Mouse (Mus musculus): Measurements from ENCODE around the gene Fam107a. TPM values are rescaled to one million over a fixed set of nuclear protein-coding genes. Genes with fewer than 3 reads are reported as not detected.
A peak's percentile ranks its signal among the peaks of the same experiment; 100 is the strongest.
"Not testable (repeated sequence)": the region's sequence is repeated elsewhere in the genome, so short reads cannot be mapped to it uniquely, and the experiment has no call there.

Gene Fam107a
- polyA plus RNA-seq, 1 experiment from 2014 or later, result 173 TPM

DNA sequence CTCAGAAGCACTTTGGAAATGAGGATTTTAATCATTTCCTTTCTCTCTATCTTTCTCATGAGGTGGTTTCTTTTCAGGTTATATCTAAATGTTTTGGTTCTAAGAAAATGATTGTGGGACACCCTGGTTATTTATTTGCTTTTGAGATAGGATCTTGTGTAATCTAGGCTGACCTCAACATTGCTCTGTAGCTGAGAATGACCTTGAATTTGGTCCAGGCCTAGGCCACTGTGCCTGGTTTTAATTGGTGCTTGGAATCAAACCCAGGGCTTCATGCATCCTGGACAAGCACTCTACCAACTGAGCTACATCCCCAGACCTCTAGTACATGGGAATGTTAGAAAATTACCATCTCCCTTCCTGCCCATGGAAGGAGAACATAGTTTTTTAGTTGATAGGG lies 13.7 kb downstream of the Fam107a start:
- in situ Hi-C loops (cut with MboI; ENCODE audit: low pct_unique_long_range_greater_than_20kb), result no loop called here
- ATAC-seq, result no peak
- ChIA-PET CTCF (interaction anchor here (1.3 to 6.9 kb wide), 5 partner anchors 27 to 89 kb away, joined by 3 to 34 read pairs (median 5); no protein-coding TSS in a partner anchor), POLR2A (interaction anchor here (1.1 to 1.5 kb wide), 2 partner anchors 26 to 89 kb away, joined by 4 read pairs; no protein-coding TSS in a partner anchor)
- TF ChIP-seq CTCF (IDR thresholded peaks at IDR 0.05), result no peak
- no peak for DNase-seq (ENCODE audit: low read depth, low spot score)
- H3K27me3 ChIP-seq, result no peaks in the 10 kb centered on the region

DNA sequence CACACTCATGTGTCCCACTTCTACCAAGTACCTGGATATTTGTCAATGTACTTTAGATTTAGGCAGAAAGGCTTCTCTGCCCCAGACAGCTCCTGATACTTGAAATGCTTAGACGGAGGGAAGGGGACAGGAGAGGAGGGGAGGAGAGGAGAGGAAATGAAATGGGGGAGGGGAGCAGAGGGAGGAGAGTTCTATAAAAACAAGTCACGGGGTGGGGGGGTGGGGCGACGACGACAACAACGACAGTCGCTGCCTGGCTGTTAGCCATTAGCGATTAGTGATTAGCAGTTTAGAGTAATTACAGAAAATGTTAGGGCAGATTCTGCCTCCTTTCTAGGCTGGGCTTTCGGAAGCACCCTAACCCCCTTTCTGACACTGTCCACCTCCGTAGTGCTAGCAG lies 15.1 kb downstream of the Fam107a start:
- CTCF ChIA-PET, result interaction anchor here (5.3 kb wide), 1 partner anchor 44 kb away, joined by 38 read pairs; no protein-coding TSS in a partner anchor
- POLR2A ChIA-PET, result no interaction called here
- ATAC-seq, result no peak
- no peaks in the 10 kb centered on the region for H3K27me3 ChIP-seq
- TF ChIP-seq CTCF (IDR thresholded peaks at IDR 0.05), result no peak
- DNase-seq (ENCODE audit: low read depth, low spot score), result no peak
- in situ Hi-C loops (cut with MboI; ENCODE audit: low pct_unique_long_range_greater_than_20kb), result no loop called here

DNA sequence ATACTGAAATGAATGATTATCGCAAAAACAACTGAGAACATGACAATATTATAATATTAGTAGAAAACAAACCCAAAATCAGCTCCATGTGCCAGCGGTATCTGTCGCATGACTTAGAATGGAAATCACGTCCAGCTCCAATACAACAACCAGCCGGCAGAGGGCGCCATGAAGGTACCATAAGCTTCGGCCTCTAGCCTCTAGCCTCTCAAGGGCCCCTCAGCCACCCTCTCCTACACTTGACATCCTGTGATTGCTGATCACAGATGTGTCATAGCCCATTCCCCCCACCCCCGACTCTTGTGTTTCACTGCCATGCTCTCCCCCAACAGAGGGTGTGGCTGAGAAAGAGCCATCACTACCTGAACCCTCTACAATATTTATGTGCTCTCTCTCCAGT lies 17.5 kb downstream of the Fam107a start:
- in situ Hi-C loops (cut with MboI; ENCODE audit: low pct_unique_long_range_greater_than_20kb), result no loop called here

DNA sequence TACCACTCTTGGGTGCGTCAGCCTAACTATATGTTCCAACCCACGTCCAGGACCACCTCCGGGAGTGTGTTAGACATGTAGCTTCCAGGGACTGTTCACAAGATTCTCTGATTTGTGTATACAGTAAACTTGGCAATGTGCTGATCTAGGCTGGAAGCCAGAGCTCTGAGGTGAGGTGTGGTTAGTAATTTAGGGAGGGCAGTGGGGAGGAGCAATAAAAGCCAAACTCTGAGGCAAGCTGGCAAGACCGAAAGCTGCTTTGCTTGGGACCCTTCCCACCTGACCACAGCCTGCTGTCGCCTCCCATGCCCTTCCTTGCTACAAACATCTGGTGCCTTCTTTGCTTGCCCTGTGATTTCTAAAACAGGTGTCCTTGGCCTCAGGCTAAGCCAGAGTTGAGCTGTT lies 19.9 kb downstream of the Fam107a start:
- no peak for TF ChIP-seq CTCF (IDR thresholded peaks at IDR 0.05)
- in situ Hi-C loops (cut with MboI; ENCODE audit: low pct_unique_long_range_greater_than_20kb), result loop anchor here (5.0 kb wide), 1 partner anchor 34 kb away; no protein-coding TSS in a partner anchor
- ChIA-PET POLR2A (interaction anchor here (0.6 to 1.3 kb wide), 8 partner anchors 9 to 83 kb away, joined by 3 to 5 read pairs (median 4); no protein-coding TSS in a partner anchor), CTCF (interaction anchor here (0.7 to 5.3 kb wide), 7 partner anchors 8 to 55 kb away, joined by 3 to 38 read pairs (median 5); no protein-coding TSS in a partner anchor)
- DNase-seq (ENCODE audit: low read depth, low spot score) (no peak), ATAC-seq (no peak)
- H3K27me3 ChIP-seq, result no peaks in the 10 kb centered on the region

More for the DNA sequence above, 17.5 kb downstream of the Fam107a start:
- H3K27me3 ChIP-seq, result no peaks in the 10 kb centered on the region
- ChIA-PET POLR2A (no interaction called here), CTCF (interaction anchor here (0.8 to 5.3 kb wide), 11 partner anchors 10 to 58 kb away, joined by 3 to 38 read pairs (median 10); no protein-coding TSS in a partner anchor)
- DNase-seq (ENCODE audit: low read depth, low spot score) (no peak), ATAC-seq (no peak)
- TF ChIP-seq CTCF (IDR thresholded peaks at IDR 0.05), result peak; percentile 69

DNA sequence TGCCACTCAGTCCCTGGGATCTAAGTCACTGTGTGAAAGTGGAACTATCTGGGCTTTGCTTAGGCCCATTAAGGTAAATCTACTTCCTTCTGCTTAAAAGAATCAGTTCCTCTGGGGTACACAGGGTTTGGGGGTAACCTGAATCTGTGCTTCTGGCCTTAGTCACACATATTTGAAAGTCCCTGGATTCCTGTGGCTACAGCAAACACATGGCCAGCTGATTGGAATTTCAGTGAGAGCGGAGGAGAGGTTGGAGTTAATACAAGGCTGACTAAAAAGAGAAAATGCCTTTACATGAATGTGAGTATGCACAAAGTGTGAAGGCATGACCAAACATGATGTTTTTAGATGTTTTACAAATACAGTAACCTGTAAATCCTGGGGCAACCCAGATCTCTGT lies 23.6 kb downstream of the Fam107a start:
- DNase-seq (ENCODE audit: low read depth, low spot score) (no peak), ATAC-seq (peak; percentile 95)
- no peak for TF ChIP-seq CTCF (IDR thresholded peaks at IDR 0.05)
- H3K27me3 ChIP-seq, result no peaks in the 10 kb centered on the region
- in situ Hi-C loops (cut with MboI; ENCODE audit: low pct_unique_long_range_greater_than_20kb), result no loop called here
- POLR2A ChIA-PET, result interaction anchor here (0.6 to 0.9 kb wide), 3 partner anchors 14 to 87 kb away, joined by 3 to 5 read pairs (median 4); no protein-coding TSS in a partner anchor
- CTCF ChIA-PET, result no interaction called here

DNA sequence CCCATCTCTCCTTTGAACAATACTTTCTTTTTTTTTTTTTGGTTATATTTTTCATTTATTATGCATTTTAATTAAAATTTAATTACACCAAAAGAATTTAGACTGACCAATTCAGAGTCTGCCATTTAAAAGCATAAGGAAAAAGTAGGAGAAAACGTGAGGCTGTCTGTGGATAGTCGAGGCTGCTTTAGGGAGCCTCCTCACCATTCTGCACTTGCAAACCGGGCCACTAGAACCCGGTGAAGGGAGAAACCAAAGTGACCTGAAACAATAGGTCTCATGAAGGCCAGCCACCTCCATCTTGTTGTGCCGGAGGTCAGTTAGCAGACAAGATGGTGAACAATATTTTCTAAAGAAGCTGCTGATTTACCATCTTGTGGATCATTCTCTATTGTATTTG lies 31.2 kb downstream of the Fam107a start:
- in situ Hi-C loops (cut with MboI; ENCODE audit: low pct_unique_long_range_greater_than_20kb); POLR2A ChIA-PET: not testable (repeated sequence)

DNA sequence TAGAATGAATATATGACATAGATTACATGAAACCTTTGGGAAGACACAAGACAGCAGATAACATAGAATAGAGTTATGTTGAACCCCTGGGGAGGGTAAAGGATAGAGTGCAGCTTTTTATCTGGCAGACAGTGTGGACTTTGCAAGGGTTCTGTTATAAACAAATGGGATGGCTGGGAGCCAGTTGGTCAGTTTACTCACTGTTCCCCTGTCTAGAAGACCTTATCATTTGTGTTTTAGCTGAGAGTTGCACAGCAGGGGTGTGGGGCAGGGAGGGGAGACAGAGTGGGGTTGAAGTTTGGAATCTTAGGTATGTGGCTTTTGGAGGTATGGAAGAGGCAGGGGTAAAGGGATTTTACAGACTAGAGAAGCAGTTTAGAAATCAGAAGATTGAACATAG lies 34.0 kb downstream of the Fam107a start:
- ATAC-seq (no peak), DNase-seq (ENCODE audit: low read depth, low spot score) (no peak)
- ChIA-PET CTCF (no interaction called here), POLR2A (no interaction called here)
- no peaks in the 10 kb centered on the region for H3K27me3 ChIP-seq
- in situ Hi-C loops (cut with MboI; ENCODE audit: low pct_unique_long_range_greater_than_20kb), result no loop called here
- TF ChIP-seq CTCF (IDR thresholded peaks at IDR 0.05), result no peak

More for the DNA sequence above, 31.2 kb downstream of the Fam107a start:
- H3K27me3 ChIP-seq; CTCF ChIA-PET; DNase-seq (ENCODE audit: low read depth, low spot score): not testable (repeated sequence)
- peak; percentile 76 for ATAC-seq

DNA sequence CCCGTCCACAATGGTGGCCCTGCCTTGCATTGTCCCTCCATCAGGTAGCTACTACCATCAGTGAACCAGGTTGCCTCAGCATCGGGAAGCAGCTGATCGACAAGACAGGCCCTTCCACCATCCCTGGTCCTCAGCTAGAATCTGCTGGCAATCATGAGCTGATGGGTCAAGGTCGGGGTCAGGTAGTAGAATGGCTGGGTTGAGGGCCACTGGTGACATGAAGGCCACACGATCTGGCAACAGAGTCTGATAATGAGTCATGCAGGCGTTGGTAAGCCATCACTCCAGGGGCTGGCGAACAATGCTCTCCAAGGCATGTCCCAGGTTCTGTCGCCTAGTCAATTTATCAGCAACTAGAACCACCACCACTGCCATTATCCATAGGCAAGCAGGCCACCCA lies 46.5 kb downstream of the Fam107a start:
- in situ Hi-C loops (cut with MboI; ENCODE audit: low pct_unique_long_range_greater_than_20kb); CTCF ChIA-PET; ATAC-seq; POLR2A ChIA-PET; DNase-seq (ENCODE audit: low read depth, low spot score); H3K27me3 ChIP-seq: not testable (repeated sequence)

DNA sequence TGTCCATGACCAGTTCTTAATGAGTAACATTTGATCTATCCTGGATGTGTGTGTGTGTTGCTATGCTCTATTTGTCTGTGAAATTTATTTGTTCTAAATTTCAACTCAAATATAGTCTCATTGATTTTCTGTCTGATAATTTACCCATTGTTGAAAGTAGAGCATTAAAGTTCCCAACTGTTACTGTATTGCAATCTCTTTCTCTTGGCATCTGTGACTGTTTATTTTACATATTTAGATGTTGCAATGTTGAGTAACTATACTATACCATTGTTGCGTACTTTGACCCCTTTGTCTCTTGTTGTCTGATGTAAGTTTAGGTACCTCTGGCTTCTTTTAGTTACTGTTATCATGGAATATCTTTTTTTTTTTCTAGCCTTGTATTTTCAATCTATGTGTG lies 53.4 kb downstream of the Fam107a start:
- TF ChIP-seq CTCF (IDR thresholded peaks at IDR 0.05), result no peak
- DNase-seq (ENCODE audit: low read depth, low spot score), result no peak
- CTCF ChIA-PET, result no interaction called here
- H3K27me3 ChIP-seq, result no peaks in the 10 kb centered on the region
- no peak for ATAC-seq
- in situ Hi-C loops (cut with MboI; ENCODE audit: low pct_unique_long_range_greater_than_20kb), result loop anchor here (10.0 kb wide), 1 partner anchor 60 kb away; no protein-coding TSS in a partner anchor
- POLR2A ChIA-PET, result no interaction called here

DNA sequence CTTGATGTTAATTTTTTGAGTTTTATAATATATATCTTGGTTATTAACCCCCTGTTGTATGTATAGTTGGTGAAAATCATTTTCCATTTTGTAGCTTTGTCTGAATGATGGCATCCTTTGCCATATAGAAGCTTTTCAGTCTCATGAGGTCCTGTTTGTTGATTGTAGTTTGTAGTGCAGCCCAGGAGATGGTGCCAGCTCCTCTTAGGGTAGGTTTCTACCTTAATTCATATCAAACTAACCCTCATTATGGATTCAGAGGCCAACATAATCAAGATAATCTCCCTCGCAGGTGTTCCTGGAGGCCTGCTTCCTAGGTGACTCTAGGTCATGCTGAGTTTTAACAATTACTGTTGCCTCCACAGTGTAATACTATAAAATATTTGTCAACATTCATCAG lies 55.6 kb downstream of the Fam107a start:
- POLR2A ChIA-PET, result no interaction called here
- CTCF ChIA-PET, result interaction anchor here (0.7 to 1.9 kb wide), 5 partner anchors 9 to 84 kb away, joined by 3 to 8 read pairs (median 4); no protein-coding TSS in a partner anchor
- ATAC-seq (no peak), DNase-seq (ENCODE audit: low read depth, low spot score) (no peak)
- no peaks in the 10 kb centered on the region for H3K27me3 ChIP-seq
- peak; percentile 52 for TF ChIP-seq CTCF (IDR thresholded peaks at IDR 0.05)
- in situ Hi-C loops (cut with MboI; ENCODE audit: low pct_unique_long_range_greater_than_20kb), result loop anchor here (10.0 kb wide), 1 partner anchor 57 kb away; no protein-coding TSS in a partner anchor

DNA sequence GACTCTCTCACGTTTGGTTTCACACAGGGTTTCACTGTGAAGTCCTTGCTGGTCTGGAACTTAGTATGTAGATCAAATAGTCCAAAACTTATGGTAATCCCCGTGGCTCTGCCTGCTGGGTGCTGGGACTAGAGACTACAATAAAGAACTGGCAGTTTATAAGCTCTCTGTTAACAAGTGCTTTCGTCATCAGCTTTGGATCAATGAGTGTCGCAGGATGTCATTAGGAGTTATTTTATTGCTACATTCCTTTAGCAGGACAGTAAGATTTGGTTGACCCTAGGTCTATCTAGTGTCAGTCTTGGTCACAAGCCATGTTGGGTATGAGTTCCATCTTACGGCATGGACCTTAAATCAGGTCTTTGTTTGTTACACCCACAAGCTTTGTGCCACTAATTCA lies 57.6 kb downstream of the Fam107a start:
- ATAC-seq (no peak), DNase-seq (ENCODE audit: low read depth, low spot score) (no peak)
- in situ Hi-C loops (cut with MboI; ENCODE audit: low pct_unique_long_range_greater_than_20kb), result loop anchor here (10.0 kb wide), 1 partner anchor 55 kb away; no protein-coding TSS in a partner anchor
- POLR2A ChIA-PET, result interaction anchor here (0.6 kb wide), 1 partner anchor 46 kb away, joined by 3 read pairs; no protein-coding TSS in a partner anchor
- no peaks in the 10 kb centered on the region for H3K27me3 ChIP-seq
- CTCF ChIA-PET, result interaction anchor here (1.9 kb wide), 1 partner anchor 18 kb away, joined by 4 read pairs; no protein-coding TSS in a partner anchor
- TF ChIP-seq CTCF (IDR thresholded peaks at IDR 0.05), result no peak
